ENCODE assay signal across 9 mouse cellular contexts in genomic region chr11:116571767-116572679, GRCm38 (mm10). TPM values are rescaled to one million over a fixed set of nuclear protein-coding genes. Genes with fewer than 3 reads are reported as not detected.
DNase-seq lines count a peak whose midpoint lies in the region; ATAC-seq and TF ChIP-seq lines count a peak whose summit lies in the region.
"Had no signal": no experiment of that assay in that cellular context is flagged by ENCODE, and none has a peak within 500 bp of the region (broad histone marks: within the 10 kb centered on the region; RNA-seq: fewer than 3 reads in every experiment).

No protein-coding gene starts in this region.

- H3K27me3 ChIP-seq in embryonic facial prominence, embryonic 15.5 days = no peaks in the 10 kb centered on the region
- H3K27me3 ChIP-seq in embryonic facial prominence, embryonic 10.5 days (replicated peaks; ENCODE audit: low read depth, poor library complexity, severe bottlenecking) = no peaks in the 10 kb centered on the region
- no peaks in the 10 kb centered on the region for H3K27me3 ChIP-seq in liver, postnatal 0 days (ENCODE audit: insufficient read depth, low read length)

- H3K27ac ChIP-seq in embryonic facial prominence, embryonic 15.5 days (replicated peaks) = 0 out of 2 replicates have a peak overlapping the region, but pooled peaks have one; percentile 18
- H3K27ac ChIP-seq in embryonic facial prominence, embryonic 10.5 days (replicated peaks) = no peak overlapping the region
- peak overlapping the region; percentile 93 for H3K27ac ChIP-seq in liver, postnatal 0 days (ENCODE audit: low read depth)

- no peak for ATAC-seq in embryonic facial prominence, embryonic 15.5 days (ENCODE audit: insufficient number of reproducible peaks, low FRiP score, low TSS enrichment, low read depth)
- peak; percentile 73 for ATAC-seq in liver, postnatal 0 days

- H3K4me2 ChIP-seq in embryonic facial prominence, embryonic 15.5 days (replicated peaks) = no peak overlapping the region
- H3K4me2 ChIP-seq in liver, postnatal 0 days (ENCODE audit: low read depth, low read length) = peak overlapping the region; percentile 71

- TF ChIP-seq EP300 in liver, postnatal 0 days (IDR thresholded peaks at IDR 0.05; ENCODE audit: low read depth) = peak; percentile 90

- H3K4me1 ChIP-seq in embryonic facial prominence, embryonic 15.5 days = peaks cover 53% of the 10 kb centered on the region
- peaks cover 65% of the 10 kb centered on the region for H3K4me1 ChIP-seq in embryonic facial prominence, embryonic 10.5 days
- peaks cover 50% of the 10 kb centered on the region for H3K4me1 ChIP-seq in liver, postnatal 0 days (ENCODE audit: insufficient read depth)

- no peaks in the 10 kb centered on the region for H3K9me3 ChIP-seq in embryonic facial prominence, embryonic 15.5 days (replicated peaks)
- H3K9me3 ChIP-seq in embryonic facial prominence, embryonic 10.5 days = no peaks in the 10 kb centered on the region
- no peaks in the 10 kb centered on the region for H3K9me3 ChIP-seq in liver, postnatal 0 days (ENCODE audit: low read length)

- no peak overlapping the region for H3K4me3 ChIP-seq in embryonic facial prominence, embryonic 15.5 days (replicated peaks)
- H3K4me3 ChIP-seq in embryonic facial prominence, embryonic 10.5 days = no peak overlapping the region
- H3K4me3 ChIP-seq in liver, postnatal 0 days (ENCODE audit: low read depth, low read length) = peak overlapping the region; percentile 27

- 81% methylated on average over 19 of the region's 19 CpGs for WGBS in embryonic facial prominence, embryonic 15.5 days
- 86% methylated on average over 19 of the region's 19 CpGs for WGBS in embryonic facial prominence, embryonic 10.5 days
- WGBS in liver, postnatal 0 days (ENCODE audit: insufficient replicate concordance) = 41% methylated on average over 19 of the region's 19 CpGs

- no peak for DNase-seq in embryonic facial prominence, embryonic 10.5 days (ENCODE audit: low spot score)
- DNase-seq in adrenal gland, adult 8-10 months = peak; percentile 81
- peak; percentile 43 to 76 for DNase-seq in heart, adult 9 months (ENCODE audit: low spot score in 2 of 2)
- DNase-seq in liver, postnatal 0 days = peak; percentile 80
- no peak for DNase-seq in urinary bladder, adult 18-20 months (ENCODE audit: low spot score in 2 of 2)
- no peak for DNase-seq in left cerebral cortex, adult 11 months (ENCODE audit: low spot score)
- DNase-seq in frontal cortex, postnatal 36 days (ENCODE audit: low spot score in 2 of 2) = no peak

- no peaks in the 10 kb centered on the region for H3K36me3 ChIP-seq in embryonic facial prominence, embryonic 15.5 days
- peaks cover 10% of the 10 kb centered on the region; the same call in 1 of the 2 replicates for H3K36me3 ChIP-seq in embryonic facial prominence, embryonic 10.5 days (replicated peaks)
- H3K36me3 ChIP-seq in liver, postnatal 0 days (replicated peaks; ENCODE audit: insufficient read depth, low read length) = 0 out of 2 replicates have a peak, but pooled peaks cover 6% of the 10 kb centered on the region

- no peak overlapping the region for H3K9ac ChIP-seq in embryonic facial prominence, embryonic 15.5 days
- H3K9ac ChIP-seq in liver, postnatal 0 days (replicated peaks) = peak overlapping the region; percentile 69

- TF ChIP-seq CTCF in liver, postnatal 0 days (IDR thresholded peaks at IDR 0.05; ENCODE audit: low read depth) = no peak

RNA-seq across cellular contexts. Expression of gene Ube2o, which starts 9.2 kb away (rescaled TPM):
- 14.2 and 14.6 TPM in 2 replicates for polyA plus RNA-seq in embryonic facial prominence, embryonic 15.5 days (2015; fragmentation: Nextera tagmentation; extraction: Ambion mirVana)
- 12.0 and 12.4 TPM in 2 replicates for polyA plus RNA-seq in embryonic facial prominence, embryonic 10.5 days (2016; fragmentation: Nextera tagmentation; extraction: Ambion mirVana)
- total RNA-seq in adrenal gland, adult 8-10 months (2022) = 10 to 100 TPM; 26.5 to 38.4 (median 33.9) TPM
- polyA plus RNA-seq in liver, postnatal 0 days (2015; fragmentation: Nextera tagmentation; extraction: Ambion mirVana) = 15.2 and 16.3 TPM in 2 replicates

RNA-seq across cellular contexts. Expression of gene Aanat, which starts 14.2 kb away (rescaled TPM):
- not detected in 2 replicates for polyA plus RNA-seq in embryonic facial prominence, embryonic 15.5 days (2015; fragmentation: Nextera tagmentation; extraction: Ambion mirVana)
- not detected in 2 replicates for polyA plus RNA-seq in embryonic facial prominence, embryonic 10.5 days (2016; fragmentation: Nextera tagmentation; extraction: Ambion mirVana)
- not detected for total RNA-seq in adrenal gland, adult 8-10 months (2022)
- not detected in 2 replicates for polyA plus RNA-seq in liver, postnatal 0 days (2015; fragmentation: Nextera tagmentation; extraction: Ambion mirVana)
- total RNA-seq: neutrophil, adult 5-6 weeks had no signal

RNA-seq across cellular contexts. Expression of gene Sphk1, which starts 41.3 kb away (rescaled TPM):
- 12.3 and 12.5 TPM in 2 replicates for polyA plus RNA-seq in embryonic facial prominence, embryonic 15.5 days (2015; fragmentation: Nextera tagmentation; extraction: Ambion mirVana)
- 5.9 and 6.5 TPM in 2 replicates for polyA plus RNA-seq in embryonic facial prominence, embryonic 10.5 days (2016; fragmentation: Nextera tagmentation; extraction: Ambion mirVana)
- 1 to 10 TPM; 3.0 to 4.7 (median 3.5) TPM for total RNA-seq in adrenal gland, adult 8-10 months (2022)
- polyA plus RNA-seq in liver, postnatal 0 days (2015; fragmentation: Nextera tagmentation; extraction: Ambion mirVana) = 15.5 and 17.4 TPM in 2 replicates
- total RNA-seq: neutrophil, adult 5-6 weeks had no signal

RNA-seq across cellular contexts. Expression of gene Rhbdf2, which starts 54.8 kb away (rescaled TPM):
- 8.3 and 8.8 TPM in 2 replicates for polyA plus RNA-seq in embryonic facial prominence, embryonic 15.5 days (2015; fragmentation: Nextera tagmentation; extraction: Ambion mirVana)
- 5.5 and 6.1 TPM in 2 replicates for polyA plus RNA-seq in embryonic facial prominence, embryonic 10.5 days (2016; fragmentation: Nextera tagmentation; extraction: Ambion mirVana)
- total RNA-seq in adrenal gland, adult 8-10 months (2022) = 10 to 100 TPM; 13.3 to 20.5 (median 15.0) TPM
- 4.9 and 6.2 TPM in 2 replicates for polyA plus RNA-seq in liver, postnatal 0 days (2015; fragmentation: Nextera tagmentation; extraction: Ambion mirVana)

Comparison
In these comparisons a context has a peak if more than half of its experiments do, and no peak if none do; other contexts are left out.
1. DNase-seq: peak in adrenal gland, adult 8-10 months (single experiment), heart, adult 9 months (2 of 2) and liver, postnatal 0 days (single experiment); none in embryonic facial prominence, embryonic 10.5 days (single experiment), urinary bladder, adult 18-20 months (0 of 2), left cerebral cortex, adult 11 months (single experiment) and frontal cortex, postnatal 36 days (0 of 2).